Mouse (Mus musculus) embryo, embryonic 10 days (tissue): ENCODE measurements around the gene Schip1.

Source experiments
- DNase-seq: peaks from one replicate; pipeline ENCODE4 v3.0.0-alpha.2; 2015; ENCODE audit warnings: low spot score

Schip1 gene

GRCm38 (mm10) chr3:68130386-68130785 is 65.8 kb downstream of the Schip1 start:
- no peak for DNase-seq

DNA sequence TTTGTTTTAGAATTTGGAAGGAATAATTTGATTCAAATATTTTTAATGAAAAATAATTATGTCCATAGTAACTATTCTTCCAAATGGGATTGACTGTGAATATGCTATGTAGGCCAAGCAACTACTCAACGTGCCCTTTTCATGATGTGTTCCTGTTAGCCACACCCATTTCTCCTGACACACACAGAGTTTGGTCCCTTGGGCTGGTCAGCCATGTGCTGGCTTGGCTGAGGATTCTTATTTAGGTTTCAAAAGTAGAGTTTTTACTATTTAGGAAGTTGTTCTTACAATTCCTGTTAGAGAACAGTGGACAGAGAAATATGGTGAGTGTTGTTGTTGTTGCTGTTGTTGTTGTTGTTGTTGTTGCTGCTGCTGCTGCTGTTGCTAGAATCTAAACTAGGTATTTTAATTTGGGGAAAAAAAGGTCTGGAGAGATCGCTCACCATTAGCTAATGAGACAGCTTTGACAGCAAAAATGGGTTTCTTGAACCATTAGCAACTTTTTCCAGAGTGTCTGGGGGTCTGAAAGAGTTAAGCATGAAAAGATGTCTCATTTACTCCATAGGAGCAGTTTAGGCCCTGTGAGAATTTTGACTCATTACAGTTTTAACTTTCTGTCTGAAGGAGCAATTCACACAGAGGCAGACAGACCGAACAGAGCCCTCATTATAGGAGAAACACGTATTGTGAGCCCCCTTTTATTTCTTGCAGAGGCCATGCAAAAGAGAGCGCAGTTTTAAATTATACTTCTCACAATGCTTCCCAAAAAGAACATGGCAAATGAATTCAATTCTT is 74.4 kb downstream of the Schip1 start:
- no peak for DNase-seq

- no peak for DNase-seq
Measured at GRCm38 (mm10) chr3:68150688-68151087, 86.1 kb downstream of the Schip1 start.

- DNase-seq: no peak
Measured at GRCm38 (mm10) chr3:68160175-68160574, 95.6 kb downstream of the Schip1 start.

- DNase-seq: no peak
Measured at GRCm38 (mm10) chr3:68160760-68161159, 96.2 kb downstream of the Schip1 start.

DNA sequence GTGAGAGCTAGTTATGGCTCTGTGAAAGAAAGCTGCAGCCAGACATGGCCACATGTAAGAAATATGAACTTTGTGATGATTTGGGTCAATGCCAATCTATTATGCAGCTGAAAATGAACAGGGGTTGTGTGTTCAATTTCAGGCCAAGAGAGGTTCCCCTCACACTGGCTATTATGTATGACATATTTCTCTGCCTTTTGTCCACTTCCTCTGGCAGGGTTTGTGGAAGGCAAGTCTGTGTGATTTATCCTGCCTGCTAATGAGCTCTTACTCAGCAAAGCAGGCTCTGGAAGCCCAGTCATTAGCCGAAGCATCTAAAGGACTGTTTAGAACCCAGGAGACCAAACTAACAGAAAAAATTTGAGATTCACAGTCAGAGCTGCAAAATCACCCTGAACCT is 113.6 kb downstream of the Schip1 start:
- DNase-seq: no peak

- DNase-seq: no peak
Measured at GRCm38 (mm10) chr3:68187471-68187870, 122.9 kb downstream of the Schip1 start.

- DNase-seq: no peak
Measured at GRCm38 (mm10) chr3:68189100-68189499, 124.5 kb downstream of the Schip1 start.

DNA sequence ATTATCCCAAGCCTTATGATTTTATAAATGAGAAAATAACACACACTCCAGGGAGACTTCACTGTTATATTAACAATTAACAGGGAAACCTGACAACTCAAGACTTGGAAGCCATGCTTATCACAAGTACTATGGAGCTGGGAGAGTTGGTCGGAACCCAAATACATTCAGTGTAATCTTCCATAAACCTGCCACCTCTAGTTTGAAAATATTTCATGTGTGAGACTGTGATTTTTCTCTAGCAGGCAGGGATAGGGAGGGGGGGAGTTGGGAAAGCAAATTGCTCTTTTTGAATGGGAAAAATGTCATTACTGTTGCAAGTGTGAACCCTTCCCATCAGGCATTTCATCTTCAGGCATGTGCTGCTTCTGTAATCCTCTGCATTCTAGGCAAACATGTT is 132.3 kb downstream of the Schip1 start:
- DNase-seq: no peak

GRCm38 (mm10) chr3:68201214-68201613 is 136.6 kb downstream of the Schip1 start:
- DNase-seq: peak; percentile 8

- DNase-seq: peak; percentile 5
Measured at GRCm38 (mm10) chr3:68202162-68202902, 137.7 kb downstream of the Schip1 start.

- no peak for DNase-seq
Measured at GRCm38 (mm10) chr3:68203934-68204467, 139.4 kb downstream of the Schip1 start.

DNA sequence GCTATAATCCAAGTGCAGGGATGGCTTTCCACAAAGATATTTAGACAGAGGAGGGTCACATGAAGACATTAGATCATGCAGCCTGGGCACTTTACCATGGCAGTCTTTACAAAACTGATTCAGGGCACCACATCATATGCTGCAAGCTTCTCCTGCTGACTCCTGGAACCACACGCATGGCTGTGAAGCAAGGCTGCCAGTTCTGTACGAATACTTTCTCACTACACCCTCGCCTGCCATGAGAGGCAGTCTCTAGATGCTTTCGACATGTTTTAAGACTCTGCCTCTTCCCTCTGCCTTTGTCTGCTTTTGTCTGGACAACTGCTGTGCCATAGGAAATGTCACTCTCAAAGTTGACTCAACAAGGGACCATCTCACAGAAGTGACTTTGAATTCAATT is 145.8 kb downstream of the Schip1 start:
- no peak for DNase-seq

- DNase-seq: no peak
Measured at GRCm38 (mm10) chr3:68221452-68221851, 156.8 kb downstream of the Schip1 start.

DNA sequence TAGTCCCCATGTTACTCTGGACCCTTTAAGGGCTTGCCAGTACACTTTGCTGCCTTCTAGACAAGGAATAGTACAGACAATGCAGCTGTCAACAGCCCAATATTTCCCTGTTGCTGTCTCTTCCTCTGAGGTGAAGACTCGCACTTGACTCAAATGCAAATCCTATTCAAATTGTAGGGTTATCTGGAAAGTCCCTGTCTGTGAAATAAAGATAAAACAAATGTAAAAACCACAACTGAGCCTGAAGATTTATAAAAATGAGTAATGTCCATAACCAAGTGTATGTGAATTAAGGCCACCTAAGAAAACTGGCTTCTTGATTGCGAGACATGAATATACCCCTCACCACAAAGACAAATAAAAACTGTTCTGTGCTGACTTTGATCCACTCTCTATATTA is 175.3 kb downstream of the Schip1 start:
- DNase-seq: no peak

DNA sequence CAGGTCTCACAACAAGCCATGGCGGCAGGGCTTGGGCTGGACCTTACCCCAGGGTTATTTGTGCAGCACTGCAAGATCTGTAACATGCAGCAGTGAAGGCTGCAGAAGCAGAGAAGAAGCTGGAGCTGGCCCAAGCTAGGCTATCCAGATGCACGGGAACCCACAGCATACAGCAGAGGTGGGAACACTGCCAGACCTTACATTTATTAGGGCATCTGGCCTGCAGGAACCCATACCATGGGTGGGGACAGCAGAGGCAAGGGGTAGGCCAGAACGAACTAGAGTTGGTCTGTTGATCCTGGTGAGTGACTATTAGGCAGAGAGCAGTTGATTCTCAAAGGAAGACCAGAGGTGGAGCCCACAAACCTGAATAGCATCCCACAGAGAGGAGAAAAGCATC is 178.6 kb downstream of the Schip1 start:
- DNase-seq: no peak

DNA sequence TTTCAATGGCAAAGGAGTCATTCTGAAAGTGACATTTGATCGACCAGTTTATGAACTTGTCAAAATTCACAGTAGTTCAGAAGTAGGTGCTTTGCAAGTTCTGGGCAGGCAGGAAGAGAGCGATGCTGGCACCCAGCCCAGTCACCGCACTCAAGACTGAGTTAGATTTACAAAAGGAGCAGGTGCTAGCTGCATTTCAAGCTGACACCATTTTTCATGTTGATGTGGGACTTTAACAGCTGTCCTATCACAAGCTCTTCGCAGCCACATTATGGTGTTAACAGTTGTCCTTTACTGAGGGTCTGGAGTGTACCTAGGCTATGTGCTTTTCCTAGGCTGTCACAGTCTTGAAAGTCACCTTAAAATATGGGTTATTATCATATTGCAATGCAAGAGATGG is 181.6 kb downstream of the Schip1 start:
- no peak for DNase-seq

DNA sequence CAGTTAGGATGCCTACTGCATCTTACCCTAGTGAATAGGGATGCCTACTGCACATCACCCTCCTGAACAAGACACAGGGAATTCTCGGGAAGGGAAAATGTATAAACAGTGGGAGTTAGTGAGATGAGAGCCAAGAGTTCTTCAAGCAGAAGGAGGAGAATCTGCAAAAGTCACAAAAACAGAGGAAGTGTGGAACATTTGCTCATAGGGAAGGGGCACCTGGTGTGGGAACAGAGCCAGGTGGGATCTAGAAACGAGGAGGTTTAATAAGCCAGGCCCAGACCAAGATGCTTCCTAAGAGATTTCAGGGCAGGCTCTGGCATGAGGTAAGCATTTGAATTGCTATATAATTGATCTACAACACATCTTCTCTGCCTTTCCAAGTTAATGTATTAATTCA is 186.0 kb downstream of the Schip1 start:
- DNase-seq: no peak

- no peak for DNase-seq
Measured at GRCm38 (mm10) chr3:68252335-68252734, 187.7 kb downstream of the Schip1 start.

GRCm38 (mm10) chr3:68262304-68262703 is 197.7 kb downstream of the Schip1 start:
- DNase-seq: no peak

DNA sequence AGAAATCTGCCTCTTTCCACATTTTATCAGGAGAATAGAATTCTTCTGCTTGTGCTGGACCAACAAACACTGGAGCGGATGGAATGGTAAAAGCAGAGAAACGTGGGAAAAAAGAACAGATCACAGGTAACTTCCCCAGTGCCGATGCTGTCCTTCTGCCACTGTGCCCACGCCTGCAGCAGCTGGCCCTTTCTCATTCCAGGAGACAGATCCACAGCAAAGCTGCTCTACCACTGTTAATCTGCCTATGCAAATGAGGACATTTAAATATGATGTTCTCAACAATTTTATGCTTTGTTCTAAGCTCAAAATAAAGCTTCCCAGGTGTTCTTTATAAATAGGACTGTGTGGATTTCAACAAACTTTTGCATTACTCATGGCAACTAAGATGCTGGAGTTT is 203.3 kb downstream of the Schip1 start:
- no peak for DNase-seq

GRCm38 (mm10) chr3:68269251-68269650 is 204.6 kb downstream of the Schip1 start:
- peak; percentile 33 for DNase-seq

DNA sequence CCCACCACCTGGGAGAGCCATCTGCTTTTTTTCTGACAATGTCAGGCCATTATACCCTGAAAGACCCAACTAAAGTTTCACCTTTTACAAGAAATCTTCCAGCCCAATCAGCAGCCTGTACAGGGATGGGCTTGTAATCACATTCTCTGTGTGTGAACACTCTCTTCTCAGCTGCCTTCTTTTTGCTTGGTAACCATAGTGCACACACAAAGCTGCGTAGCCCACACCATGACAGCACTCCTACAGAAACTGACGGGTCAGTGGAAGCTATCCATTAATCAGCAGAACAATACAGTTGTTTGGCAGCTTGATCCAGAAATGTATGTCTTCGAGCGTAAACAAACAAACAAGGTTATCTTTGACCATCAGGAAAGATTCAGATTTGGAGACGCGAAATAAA is 205.6 kb downstream of the Schip1 start:
- DNase-seq: peak; percentile 19
